Mouse (Mus musculus): ENCODE measurements around the gene Pdzrn3. TPM values are rescaled to one million over a fixed set of nuclear protein-coding genes. Genes with fewer than 3 reads are reported as not detected.
A peak's percentile ranks its signal among the peaks of the same experiment; 100 is the strongest.

The Pdzrn3 gene
- polyA plus RNA-seq, 1 experiment from 2014 or later: 5.5 TPM

DNA sequence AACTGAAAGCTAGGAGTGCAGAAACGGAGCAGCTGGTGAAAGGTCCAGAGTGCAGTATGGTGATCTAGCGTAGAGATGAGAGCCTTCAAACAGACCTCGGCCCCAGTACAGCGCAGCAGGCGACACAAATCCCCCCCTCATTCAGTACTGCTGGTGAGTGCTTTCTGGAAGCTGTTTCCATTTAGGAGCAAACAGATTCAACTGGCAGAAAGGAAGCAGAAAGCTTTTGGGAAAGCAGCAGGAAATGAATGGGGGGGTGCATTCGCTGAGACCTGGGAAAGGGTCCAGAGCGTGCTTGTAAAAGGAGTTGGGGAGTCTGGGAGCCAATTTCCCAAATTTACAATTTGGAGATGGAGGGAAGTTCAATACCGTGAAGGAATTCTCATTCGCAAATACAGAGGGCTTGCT lies 96.9 kb downstream of the Pdzrn3 start:
- ATAC-seq: no peak
- WGBS: 62% methylated on average over 9 of the region's 9 CpGs
- TF ChIP-seq CTCF (IDR thresholded peaks at IDR 0.05; ENCODE audit: low read depth): no peak
- H3K4me2 ChIP-seq (replicated peaks; ENCODE audit: low read depth): 0 out of 2 replicates have a peak overlapping the region, but pooled peaks have one; percentile 3
- no peaks in the 10 kb centered on the region for H3K27me3 ChIP-seq (replicated peaks; ENCODE audit: control insufficient read depth, insufficient read depth, low read length)
- no peaks in the 10 kb centered on the region for H3K9me3 ChIP-seq (ENCODE audit: control insufficient read depth)
- H3K4me3 ChIP-seq (ENCODE audit: low read depth, low read length): no peak overlapping the region
- no peaks in the 10 kb centered on the region for H3K36me3 ChIP-seq (ENCODE audit: control insufficient read depth, insufficient read depth)
- H3K9ac ChIP-seq (ENCODE audit: low read depth, low read length): no peak overlapping the region
- H3K27ac ChIP-seq (ENCODE audit: low read depth, low read length): no peak overlapping the region
- H3K4me1 ChIP-seq (replicated peaks; ENCODE audit: control insufficient read depth, insufficient read depth, low read length): 0 out of 2 replicates have a peak, but pooled peaks cover 3% of the 10 kb centered on the region

DNA sequence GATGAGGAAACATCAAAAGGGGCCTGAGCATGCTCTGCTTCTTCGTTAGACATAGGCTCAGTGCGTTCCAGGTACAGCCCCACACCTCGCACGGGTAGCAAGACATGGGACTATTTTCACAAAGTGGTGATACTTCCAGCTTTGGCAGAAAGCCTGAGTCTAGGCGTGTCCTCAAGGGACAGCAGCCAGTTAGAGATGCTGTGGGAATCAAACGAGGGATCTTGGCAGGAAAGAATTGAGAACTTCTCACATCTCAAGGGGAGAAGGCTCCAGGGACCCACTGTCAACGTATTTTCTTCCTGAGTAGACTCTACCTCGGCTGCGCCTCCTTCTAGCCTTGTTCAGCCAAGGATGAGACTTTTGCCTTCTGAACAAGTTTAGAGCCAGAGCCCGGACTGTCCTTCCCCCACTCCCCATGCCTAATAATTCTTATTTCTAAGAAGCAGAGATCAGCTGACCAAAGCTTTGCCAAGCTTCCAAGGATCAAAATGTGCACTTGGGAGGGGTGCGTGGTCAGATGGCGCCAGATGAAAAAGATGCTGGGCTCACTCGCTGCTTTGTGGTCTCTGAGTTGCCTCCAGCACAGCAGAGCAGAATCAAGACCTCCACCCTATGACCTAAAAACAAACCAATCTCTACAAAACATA lies 99.3 kb downstream of the Pdzrn3 start:
- no peak overlapping the region for H3K4me2 ChIP-seq (replicated peaks; ENCODE audit: low read depth)
- H3K9ac ChIP-seq (ENCODE audit: low read depth, low read length): no peak overlapping the region
- H3K9me3 ChIP-seq (ENCODE audit: control insufficient read depth): no peaks in the 10 kb centered on the region
- WGBS: 62% methylated on average over 13 of the region's 13 CpGs
- no peak overlapping the region for H3K4me3 ChIP-seq (ENCODE audit: low read depth, low read length)
- TF ChIP-seq CTCF (IDR thresholded peaks at IDR 0.05; ENCODE audit: low read depth): no peak
- H3K36me3 ChIP-seq (ENCODE audit: control insufficient read depth, insufficient read depth): no peaks in the 10 kb centered on the region
- 0 out of 2 replicates have a peak, but pooled peaks cover 3% of the 10 kb centered on the region for H3K4me1 ChIP-seq (replicated peaks; ENCODE audit: control insufficient read depth, insufficient read depth, low read length)
- no peak overlapping the region for H3K27ac ChIP-seq (ENCODE audit: low read depth, low read length)
- no peak for ATAC-seq
- no peaks in the 10 kb centered on the region for H3K27me3 ChIP-seq (replicated peaks; ENCODE audit: control insufficient read depth, insufficient read depth, low read length)

DNA sequence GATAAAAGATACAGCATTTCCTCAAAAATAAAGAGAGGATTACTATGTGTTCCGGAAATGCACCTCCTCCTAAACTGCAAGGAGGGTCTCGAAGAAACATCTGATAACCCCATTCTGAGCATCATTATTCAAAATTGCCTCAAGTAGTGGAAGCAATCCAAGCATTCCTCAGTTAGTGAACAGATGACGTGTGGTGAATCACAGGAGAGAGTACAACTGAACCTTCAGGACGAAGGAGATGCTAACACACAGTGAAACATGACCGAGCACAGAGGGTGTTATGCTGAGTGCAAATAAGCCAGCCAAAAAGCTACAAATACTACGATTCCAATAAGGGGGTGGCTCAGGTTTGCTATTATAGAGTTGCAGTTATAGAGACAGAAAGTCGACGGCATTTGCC lies 101.4 kb downstream of the Pdzrn3 start:
- H3K36me3 ChIP-seq (ENCODE audit: control insufficient read depth, insufficient read depth): no peaks in the 10 kb centered on the region
- no peak for ATAC-seq

DNA sequence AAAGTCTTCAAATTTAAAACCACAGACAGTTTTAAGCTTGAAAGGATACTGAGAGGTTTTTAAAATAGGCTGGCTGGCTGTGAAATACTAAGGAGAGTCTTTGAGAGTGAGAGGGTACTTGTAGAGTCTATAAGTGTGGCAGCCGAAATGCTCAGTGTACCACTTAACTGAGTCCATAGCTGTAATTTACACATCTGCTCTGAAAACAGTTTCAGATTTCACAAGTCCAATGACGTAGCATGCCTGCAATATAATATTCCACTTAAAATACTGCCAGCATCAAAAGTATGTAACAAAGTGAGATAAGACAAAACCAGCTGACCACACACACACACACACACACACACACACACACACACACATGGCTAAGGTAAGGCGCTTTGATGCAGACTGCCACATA lies 101.9 kb downstream of the Pdzrn3 start:
- no peak for TF ChIP-seq CTCF (IDR thresholded peaks at IDR 0.05; ENCODE audit: low read depth)
- Histone ChIP-seq H3K27me3 (replicated peaks; ENCODE audit: control insufficient read depth, insufficient read depth, low read length) (0 out of 2 replicates have a peak, but pooled peaks cover 2% of the 10 kb centered on the region), H3K4me3 (ENCODE audit: low read depth, low read length) (no peak overlapping the region), H3K36me3 (ENCODE audit: control insufficient read depth, insufficient read depth) (no peaks in the 10 kb centered on the region), H3K9ac (ENCODE audit: low read depth, low read length) (no peak overlapping the region), H3K4me2 (replicated peaks; ENCODE audit: low read depth) (no peak overlapping the region), H3K9me3 (ENCODE audit: control insufficient read depth) (no peaks in the 10 kb centered on the region), H3K4me1 (replicated peaks; ENCODE audit: control insufficient read depth, insufficient read depth, low read length) (peaks cover 19% of the 10 kb centered on the region), H3K27ac (ENCODE audit: low read depth, low read length) (no peak overlapping the region)
- no peak for ATAC-seq
- 86% methylated on average over 3 of the region's 3 CpGs for WGBS

More for the DNA sequence above, 101.4 kb downstream of the Pdzrn3 start:
- 0 out of 2 replicates have a peak, but pooled peaks cover under 1% of the 10 kb centered on the region for H3K27me3 ChIP-seq (replicated peaks; ENCODE audit: control insufficient read depth, insufficient read depth, low read length)
- no peak overlapping the region for H3K9ac ChIP-seq (ENCODE audit: low read depth, low read length)
- H3K4me2 ChIP-seq (replicated peaks; ENCODE audit: low read depth): no peak overlapping the region
- no peak overlapping the region for H3K4me3 ChIP-seq (ENCODE audit: low read depth, low read length)
- H3K9me3 ChIP-seq (ENCODE audit: control insufficient read depth): no peaks in the 10 kb centered on the region
- TF ChIP-seq CTCF (IDR thresholded peaks at IDR 0.05; ENCODE audit: low read depth): no peak
- WGBS: 73% methylated on average over 8 of the region's 8 CpGs
- no peak overlapping the region for H3K27ac ChIP-seq (ENCODE audit: low read depth, low read length)
- H3K4me1 ChIP-seq (replicated peaks; ENCODE audit: control insufficient read depth, insufficient read depth, low read length): peaks cover 17% of the 10 kb centered on the region

DNA sequence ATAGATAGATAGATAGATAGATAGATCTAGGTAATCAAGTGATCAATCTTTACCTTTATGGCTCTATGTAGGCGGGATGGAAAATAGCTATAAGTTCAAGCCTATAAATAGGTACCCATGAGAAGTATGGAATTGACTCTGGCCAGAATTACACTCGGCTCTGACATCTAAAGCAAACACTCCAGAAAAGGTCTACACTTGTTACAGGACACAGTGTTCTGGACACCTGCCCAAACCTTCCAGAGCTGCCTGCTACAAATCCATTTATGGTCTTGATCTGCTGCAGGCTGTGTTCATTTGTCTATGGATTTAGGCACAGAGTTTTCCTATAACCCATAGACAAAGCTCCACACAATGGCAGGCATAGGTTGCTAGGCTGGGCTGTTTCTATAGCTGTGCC lies 102.9 kb downstream of the Pdzrn3 start:
- Histone ChIP-seq H3K27me3 (replicated peaks; ENCODE audit: control insufficient read depth, insufficient read depth, low read length) (0 out of 2 replicates have a peak, but pooled peaks cover 2% of the 10 kb centered on the region), H3K27ac (ENCODE audit: low read depth, low read length) (no peak overlapping the region), H3K4me2 (replicated peaks; ENCODE audit: low read depth) (no peak overlapping the region), H3K4me3 (ENCODE audit: low read depth, low read length) (no peak overlapping the region), H3K4me1 (replicated peaks; ENCODE audit: control insufficient read depth, insufficient read depth, low read length) (peaks cover 19% of the 10 kb centered on the region), H3K36me3 (ENCODE audit: control insufficient read depth, insufficient read depth) (no peaks in the 10 kb centered on the region), H3K9ac (ENCODE audit: low read depth, low read length) (no peak overlapping the region), H3K9me3 (ENCODE audit: control insufficient read depth) (no peaks in the 10 kb centered on the region)
- TF ChIP-seq CTCF (IDR thresholded peaks at IDR 0.05; ENCODE audit: low read depth): no peak
- no peak for ATAC-seq
- WGBS: 70% methylated on average over 2 of the region's 2 CpGs

DNA sequence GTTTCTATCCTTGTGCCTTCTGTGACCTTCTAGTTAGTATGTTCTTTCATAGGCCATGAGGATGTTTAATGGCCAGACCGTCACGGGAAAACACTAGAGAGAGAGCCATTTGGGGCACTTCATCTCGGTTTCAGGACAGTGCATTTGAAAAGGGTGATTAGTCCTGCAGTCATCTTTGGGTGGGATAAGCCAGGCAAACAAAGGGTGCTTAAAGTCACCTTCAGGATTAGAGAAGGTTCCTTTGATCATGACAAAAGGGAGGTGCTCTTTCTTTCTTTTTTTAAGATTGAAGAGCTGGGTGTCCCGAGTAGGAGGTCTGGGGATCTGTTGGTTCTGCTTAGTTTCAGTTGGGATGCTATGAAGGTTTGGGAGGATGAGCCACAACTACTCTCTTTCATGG lies 105.4 kb downstream of the Pdzrn3 start:
- no peak for ATAC-seq
- peaks cover 6% of the 10 kb centered on the region; the same call in 1 of the 2 replicates for H3K27me3 ChIP-seq (replicated peaks; ENCODE audit: control insufficient read depth, insufficient read depth, low read length)
- H3K9me3 ChIP-seq (ENCODE audit: control insufficient read depth): no peaks in the 10 kb centered on the region
- H3K9ac ChIP-seq (ENCODE audit: low read depth, low read length): no peak overlapping the region
- 22% methylated on average over 4 of the region's 4 CpGs for WGBS
- peak overlapping the region; percentile 32; the same call in 1 of the 2 replicates for H3K4me2 ChIP-seq (replicated peaks; ENCODE audit: low read depth)
- H3K4me3 ChIP-seq (ENCODE audit: low read depth, low read length): no peak overlapping the region
- H3K4me1 ChIP-seq (replicated peaks; ENCODE audit: control insufficient read depth, insufficient read depth, low read length): peaks cover 15% of the 10 kb centered on the region
- H3K36me3 ChIP-seq (ENCODE audit: control insufficient read depth, insufficient read depth): no peaks in the 10 kb centered on the region
- no peak for TF ChIP-seq CTCF (IDR thresholded peaks at IDR 0.05; ENCODE audit: low read depth)
- no peak overlapping the region for H3K27ac ChIP-seq (ENCODE audit: low read depth, low read length)
